Mouse (Mus musculus): Measurements from ENCODE around the gene Selenos. TPM values are rescaled to one million over a fixed set of nuclear protein-coding genes. Genes with fewer than 3 reads are reported as not detected.
A peak's percentile ranks its signal among the peaks of the same experiment; 100 is the strongest.

Selenos gene
- polyA plus RNA-seq, 1 experiment: 82.2 TPM

- Histone ChIP-seq H3K4me3 (ENCODE audit: insufficient read depth, low read length) (no peak overlapping the region), H3K4me1 (ENCODE audit: control insufficient read depth, insufficient read depth, low read length) (no peaks in the 10 kb centered on the region), H3K27ac (ENCODE audit: insufficient read depth, low read length) (no peak overlapping the region)
- TF ChIP-seq POLR2A (IDR thresholded peaks at IDR 0.05; ENCODE audit: extremely low read depth, insufficient read depth, low read length): no peak
- no peak for TF ChIP-seq CTCF (IDR thresholded peaks at IDR 0.05; ENCODE audit: extremely low read depth, insufficient read depth, low read length)
Observed at GRCm38 (mm10) chr7:66104531-66104930, 25.1 kb downstream of the Selenos start.

- Histone ChIP-seq H3K4me3 (ENCODE audit: insufficient read depth, low read length) (no peak overlapping the region), H3K4me1 (ENCODE audit: control insufficient read depth, insufficient read depth, low read length) (no peaks in the 10 kb centered on the region), H3K27ac (ENCODE audit: insufficient read depth, low read length) (no peak overlapping the region)
- TF ChIP-seq CTCF (IDR thresholded peaks at IDR 0.05; ENCODE audit: extremely low read depth, insufficient read depth, low read length): no peak
- no peak for TF ChIP-seq POLR2A (IDR thresholded peaks at IDR 0.05; ENCODE audit: extremely low read depth, insufficient read depth, low read length)
Observed at GRCm38 (mm10) chr7:66105771-66106170, 26.3 kb downstream of the Selenos start.

- TF ChIP-seq CTCF (IDR thresholded peaks at IDR 0.05; ENCODE audit: extremely low read depth, insufficient read depth, low read length) (no peak), POLR2A (IDR thresholded peaks at IDR 0.05; ENCODE audit: extremely low read depth, insufficient read depth, low read length) (no peak)
Observed at GRCm38 (mm10) chr7:66106581-66107056, 27.2 kb downstream of the Selenos start.

DNA sequence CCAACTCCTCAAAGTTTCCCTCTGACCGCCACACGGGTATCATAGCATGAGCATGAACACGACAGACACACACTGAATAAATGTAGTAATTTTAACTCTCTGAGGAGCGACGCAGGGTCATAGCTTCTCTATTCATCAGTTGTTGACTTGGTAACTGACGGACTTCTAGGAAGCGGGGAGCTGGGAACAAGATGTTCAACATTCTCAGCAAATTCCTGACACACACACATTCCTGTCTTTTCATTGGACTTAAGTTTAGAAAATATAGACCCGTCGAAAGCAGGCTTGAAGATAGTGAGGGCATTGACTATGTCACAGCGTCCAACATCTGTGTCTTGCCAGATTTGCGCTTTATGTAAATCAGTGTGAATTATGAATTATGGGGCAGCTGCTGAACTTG is 27.8 kb downstream of the Selenos start:
- Histone ChIP-seq H3K4me3 (ENCODE audit: insufficient read depth, low read length) (no peak overlapping the region), H3K4me1 (ENCODE audit: control insufficient read depth, insufficient read depth, low read length) (peaks cover 1% of the 10 kb centered on the region; the same call in 1 of the 2 replicates), H3K27ac (ENCODE audit: insufficient read depth, low read length) (no peak overlapping the region)
- TF ChIP-seq CTCF (IDR thresholded peaks at IDR 0.05; ENCODE audit: extremely low read depth, insufficient read depth, low read length): no peak
- TF ChIP-seq POLR2A (IDR thresholded peaks at IDR 0.05; ENCODE audit: extremely low read depth, insufficient read depth, low read length): no peak

More at GRCm38 (mm10) chr7:66106581-66107056, 27.2 kb downstream of the Selenos start:
- Histone ChIP-seq H3K27ac (ENCODE audit: insufficient read depth, low read length) (no peak overlapping the region), H3K4me3 (ENCODE audit: insufficient read depth, low read length) (no peak overlapping the region), H3K4me1 (ENCODE audit: control insufficient read depth, insufficient read depth, low read length) (peaks cover 1% of the 10 kb centered on the region; the same call in 1 of the 2 replicates)

GRCm38 (mm10) chr7:66107930-66108329 is 28.5 kb downstream of the Selenos start:
- Histone ChIP-seq H3K27ac (ENCODE audit: insufficient read depth, low read length) (no peak overlapping the region), H3K4me1 (ENCODE audit: control insufficient read depth, insufficient read depth, low read length) (peaks cover 4% of the 10 kb centered on the region; the same call in 1 of the 2 replicates), H3K4me3 (ENCODE audit: insufficient read depth, low read length) (no peak overlapping the region)
- TF ChIP-seq CTCF (IDR thresholded peaks at IDR 0.05; ENCODE audit: extremely low read depth, insufficient read depth, low read length): peak; percentile 41
- TF ChIP-seq POLR2A (IDR thresholded peaks at IDR 0.05; ENCODE audit: extremely low read depth, insufficient read depth, low read length): no peak

- Histone ChIP-seq H3K27ac (ENCODE audit: insufficient read depth, low read length) (peak within 1 kb of the TSS; percentile 95), H3K4me1 (ENCODE audit: control insufficient read depth, insufficient read depth, low read length) (peaks cover 4% of the 10 kb centered on the region; the same call in 1 of the 2 replicates), H3K4me3 (ENCODE audit: insufficient read depth, low read length) (peak within 1 kb of the TSS; percentile 56)
- TF ChIP-seq POLR2A (IDR thresholded peaks at IDR 0.05; ENCODE audit: extremely low read depth, insufficient read depth, low read length): peak; percentile 76
- TF ChIP-seq CTCF (IDR thresholded peaks at IDR 0.05; ENCODE audit: extremely low read depth, insufficient read depth, low read length): no peak
Observed at GRCm38 (mm10) chr7:66108961-66109854, 29.8 kb downstream of the Selenos start, which contains the start of gene Chsy1. Gene Chsy1 (plus strand): TSS chr7:66109515.

- TF ChIP-seq CTCF (IDR thresholded peaks at IDR 0.05; ENCODE audit: extremely low read depth, insufficient read depth, low read length) (no peak), POLR2A (IDR thresholded peaks at IDR 0.05; ENCODE audit: extremely low read depth, insufficient read depth, low read length) (no peak)
- peak overlapping the region; percentile 78 for H3K27ac ChIP-seq (ENCODE audit: insufficient read depth, low read length)
- H3K4me3 ChIP-seq (ENCODE audit: insufficient read depth, low read length): peak overlapping the region; percentile 56
- peaks cover 4% of the 10 kb centered on the region; the same call in 1 of the 2 replicates for H3K4me1 ChIP-seq (ENCODE audit: control insufficient read depth, insufficient read depth, low read length)
Observed at GRCm38 (mm10) chr7:66109855-66110635, 30.6 kb downstream of the Selenos start.

DNA sequence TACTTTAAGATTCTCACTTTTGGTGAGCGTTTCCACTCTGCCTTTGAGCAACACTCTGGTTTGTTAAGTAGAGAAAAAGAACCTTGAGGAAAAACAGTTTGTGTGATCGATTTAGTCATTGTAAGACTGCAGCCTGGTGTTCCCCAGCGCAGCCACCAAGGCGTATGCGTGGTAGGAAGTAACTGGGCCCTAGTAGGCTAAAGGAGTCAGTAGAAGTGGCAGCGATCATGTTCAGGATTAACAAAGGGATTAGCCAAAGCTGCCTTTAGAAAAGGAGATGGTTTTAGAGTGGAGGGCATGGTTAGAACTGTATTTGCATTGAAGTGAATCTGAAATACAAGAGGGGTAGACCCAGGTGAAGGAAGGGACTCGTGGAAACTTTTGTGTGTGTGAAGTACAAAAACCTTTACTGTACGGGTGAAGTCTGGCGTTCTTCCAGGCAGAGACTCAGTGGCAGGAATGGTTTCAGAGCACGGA is 31.2 kb downstream of the Selenos start:
- no peak for TF ChIP-seq CTCF (IDR thresholded peaks at IDR 0.05; ENCODE audit: extremely low read depth, insufficient read depth, low read length)
- no peak for TF ChIP-seq POLR2A (IDR thresholded peaks at IDR 0.05; ENCODE audit: extremely low read depth, insufficient read depth, low read length)
- Histone ChIP-seq H3K27ac (ENCODE audit: insufficient read depth, low read length) (peak overlapping the region; percentile 78), H3K4me1 (ENCODE audit: control insufficient read depth, insufficient read depth, low read length) (peaks cover 4% of the 10 kb centered on the region; the same call in 1 of the 2 replicates), H3K4me3 (ENCODE audit: insufficient read depth, low read length) (peak overlapping the region; percentile 56)

DNA sequence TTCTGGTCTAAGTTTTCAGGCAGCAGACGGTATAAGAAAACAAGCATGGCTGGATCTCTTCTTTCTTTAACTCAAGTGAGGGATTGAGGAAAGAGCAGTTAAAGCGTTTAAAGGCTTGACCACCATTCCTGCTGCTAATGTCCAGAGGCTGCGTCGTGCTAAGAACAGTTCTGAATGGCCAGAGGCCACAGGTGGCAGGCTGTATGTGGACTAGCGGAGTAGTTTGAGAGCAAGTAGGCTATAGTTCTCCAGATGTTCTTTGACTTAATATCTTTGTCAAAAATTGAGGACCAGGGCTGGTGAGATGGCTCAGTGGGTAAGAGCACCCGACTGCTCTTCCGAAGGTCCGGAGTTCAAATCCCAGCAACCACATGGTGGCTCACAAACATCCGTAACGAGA is 31.8 kb downstream of the Selenos start:
- TF ChIP-seq POLR2A (IDR thresholded peaks at IDR 0.05; ENCODE audit: extremely low read depth, insufficient read depth, low read length): no peak
- TF ChIP-seq CTCF (IDR thresholded peaks at IDR 0.05; ENCODE audit: extremely low read depth, insufficient read depth, low read length): no peak
- no peak overlapping the region; the same call in 1 of the 2 replicates for H3K27ac ChIP-seq (ENCODE audit: insufficient read depth, low read length)

More for the DNA sequence above, 31.8 kb downstream of the Selenos start:
- Histone ChIP-seq H3K4me3 (ENCODE audit: insufficient read depth, low read length) (peak overlapping the region; percentile 56; the same call in 1 of the 2 replicates), H3K4me1 (ENCODE audit: control insufficient read depth, insufficient read depth, low read length) (peaks cover 4% of the 10 kb centered on the region; the same call in 1 of the 2 replicates)
